Mouse (Mus musculus) forebrain, embryonic 12.5 days (tissue): ENCODE measurements around the gene Lyrm1. TPM values are rescaled to one million over a fixed set of nuclear protein-coding genes. Genes with fewer than 3 reads are reported as not detected.
A peak's percentile ranks its signal among the peaks of the same experiment; 100 is the strongest.

ENCODE experiments used
- ATAC-seq: fragments of 200-750 bp; cut with Nextera tagmentation; 2 replicates; pipeline ENCODE4 v1.8.0; 2017; ENCODE audit warnings: moderate TSS enrichment; ENCODE audit not compliant: low FRiP score
- H3K27ac ChIP-seq: fragments of 300-500 bp; sonication (generic); 2 replicates; pipeline ENCODE4 v1.5.1; 2016; ENCODE audit warnings: mild to moderate bottlenecking
- H3K27me3 ChIP-seq: fragments of 300-500 bp; sonication (generic); 2 replicates; pipeline ENCODE4 v1.6.1; 2016; ENCODE audit warnings: mild to moderate bottlenecking
- H3K36me3 ChIP-seq: fragments of 300-500 bp; sonication (generic); replicated peaks from 2 replicates; pipeline ENCODE4 v1.6.1; 2016; ENCODE audit warnings: mild to moderate bottlenecking
- H3K4me1 ChIP-seq: fragments of 300-500 bp; sonication (generic); 2 replicates; pipeline ENCODE4 v1.6.1; 2016
- H3K4me2 ChIP-seq: fragments of 300-500 bp; sonication (generic); 2 replicates; pipeline ENCODE4 v1.6.1; 2016; ENCODE audit warnings: mild to moderate bottlenecking, moderate library complexity
- H3K4me3 ChIP-seq: fragments of 300-500 bp; sonication (generic); replicated peaks from 2 replicates; pipeline ENCODE4 v1.5.1; 2016; ENCODE audit warnings: mild to moderate bottlenecking
- H3K9ac ChIP-seq: fragments of 300-500 bp; sonication (generic); 2 replicates; pipeline ENCODE4 v1.6.1; 2016; ENCODE audit warnings: mild to moderate bottlenecking
- H3K9me3 ChIP-seq: fragments of 300-500 bp; sonication (generic); 2 replicates; pipeline ENCODE4 v1.6.1; 2016
- WGBS: fragments of 180-500 bp; shearing (Covaris S2); methylation state at CpG from one replicate; pipeline ENCODE4 v1.1.7; 2016; 5-methylcytosine and 5-hydroxymethylcytosine counted together
- polyA plus RNA-seq: library from polyadenylated mRNA; unstranded; fragments of >200 nt; fragmentation: Nextera tagmentation; extraction: Ambion mirVana; gene quantifications from 2 replicates; pipeline ENCODE4 v1.2.1, GENCODE M21; 2016

The Lyrm1 gene
- 11.2 and 12.6 TPM in 2 replicates for polyA plus RNA-seq

DNA sequence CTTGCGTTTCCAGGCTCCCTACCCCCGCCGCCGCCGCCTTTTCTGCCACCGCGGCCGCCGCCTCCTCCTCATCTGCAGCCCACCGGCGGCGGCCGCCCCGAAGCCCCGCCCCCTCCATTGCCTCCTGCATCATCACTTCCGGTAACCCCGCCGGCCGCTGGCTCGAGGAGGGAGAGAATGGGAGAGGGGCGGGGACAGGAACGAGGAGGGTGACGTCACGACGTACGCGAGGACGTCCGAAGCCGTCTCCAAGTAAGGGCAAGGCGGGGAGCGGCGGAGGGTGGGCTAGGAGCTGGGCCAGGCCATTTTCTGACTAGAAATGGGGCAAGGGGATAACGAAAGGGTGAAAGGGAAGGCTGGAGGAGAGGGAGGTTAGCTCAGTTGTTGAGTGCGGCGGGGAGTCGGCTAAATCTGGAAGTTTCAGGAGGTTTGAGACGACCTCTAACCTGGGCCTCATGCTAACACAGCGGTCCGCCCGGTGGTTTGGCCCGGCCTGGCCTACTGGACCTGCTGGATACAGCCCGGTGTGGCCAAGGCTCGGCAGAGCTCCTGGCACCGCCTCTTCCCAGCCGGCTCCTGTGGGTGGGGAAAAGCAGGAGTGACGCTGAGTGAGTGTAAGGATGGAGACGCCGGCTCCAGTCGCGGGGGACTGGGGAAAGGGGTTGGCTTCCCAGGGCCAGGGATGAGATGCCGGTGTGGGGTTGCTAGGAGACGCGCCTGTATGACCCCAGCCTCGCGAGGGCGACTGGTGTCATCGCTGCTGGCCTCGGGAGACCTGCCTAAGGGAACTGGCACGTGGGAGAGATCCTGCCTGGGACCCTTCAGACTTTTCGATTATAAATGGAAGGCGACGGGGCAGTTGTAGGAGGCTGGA is at the start of gene Lyrm1, which contains the start of gene Dcun1d3:
Lyrm1 (plus strand) TSS at position 223 of the 874 bp plus-strand sequence.
Dcun1d3 (minus strand) TSS at position 660 of the 874 bp plus-strand sequence.
- ATAC-seq = peak; percentile 98
- Histone ChIP-seq H3K27ac (peak within 1 kb of the TSS; percentile 96), H3K27me3 (no peaks in the 10 kb centered on the region), H3K4me1 (peaks cover 27% of the 10 kb centered on the region), H3K9ac (peak within 1 kb of the TSS; percentile 80), H3K4me2 (peak within 1 kb of the TSS; percentile 76), H3K36me3 (no peaks in the 10 kb centered on the region), H3K4me3 (peak within 1 kb of the TSS; percentile 72), H3K9me3 (no peaks in the 10 kb centered on the region)
- under 1% methylated on average over 63 of the region's 63 CpGs for WGBS

DNA sequence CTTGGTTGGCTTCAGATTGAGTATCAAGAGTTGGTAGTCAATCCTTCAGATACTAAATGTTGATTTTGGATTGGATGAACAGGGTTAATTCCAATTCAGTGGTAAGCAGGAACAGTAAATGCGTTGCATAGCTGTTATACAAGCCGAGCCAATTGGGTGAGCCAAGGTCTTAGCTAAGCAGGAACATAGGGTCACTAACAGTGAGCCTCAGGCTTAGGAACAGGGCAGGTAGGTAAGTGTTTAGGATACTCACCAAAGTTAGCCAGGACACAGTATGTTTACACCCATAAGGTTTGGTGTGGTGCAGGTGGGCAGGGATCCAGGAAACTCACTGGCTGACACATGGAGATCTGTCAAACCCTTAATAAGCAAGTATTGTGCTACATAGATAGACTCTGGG is 48.3 kb upstream of the Lyrm1 start:
- WGBS = 94% methylated on average over 2 of the region's 2 CpGs
- Histone ChIP-seq H3K9me3 (no peaks in the 10 kb centered on the region), H3K27ac (no peak overlapping the region), H3K4me3 (no peak overlapping the region), H3K9ac (no peak overlapping the region), H3K4me1 (no peaks in the 10 kb centered on the region), H3K36me3 (no peaks in the 10 kb centered on the region; the same call in 1 of the 2 replicates), H3K4me2 (no peak overlapping the region), H3K27me3 (no peaks in the 10 kb centered on the region)
- ATAC-seq = no peak

DNA sequence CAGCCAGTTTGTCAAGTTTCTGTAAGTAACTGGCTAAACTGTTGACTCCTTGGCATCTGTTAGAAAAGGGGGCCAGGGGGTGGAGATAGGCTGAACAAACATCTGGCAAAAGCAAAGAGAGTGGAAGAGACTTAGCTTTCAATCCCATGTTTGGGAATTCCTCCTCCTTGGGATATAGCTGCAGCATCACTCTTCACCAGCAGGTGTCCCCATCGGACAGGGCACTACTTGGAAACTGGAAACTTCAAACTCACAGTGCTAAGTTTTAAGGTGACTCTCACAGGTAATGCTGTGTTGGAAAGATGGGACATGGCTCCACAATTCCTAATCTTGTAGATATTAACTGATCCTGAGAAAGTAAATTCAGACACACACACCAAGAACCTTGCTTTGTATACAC is 46.6 kb upstream of the Lyrm1 start:
- H3K27ac ChIP-seq = no peak overlapping the region
- 0 out of 2 replicates have a peak, but pooled peaks have one; percentile 46 for ATAC-seq
- no peaks in the 10 kb centered on the region for H3K9me3 ChIP-seq
- H3K4me2 ChIP-seq = no peak overlapping the region
- no peak overlapping the region for H3K4me3 ChIP-seq
- no peak overlapping the region for H3K9ac ChIP-seq
- WGBS = 0% methylated on average over 1 of the region's 1 CpGs
- H3K36me3 ChIP-seq = peaks cover 4% of the 10 kb centered on the region; the same call in 1 of the 2 replicates
- no peaks in the 10 kb centered on the region for H3K27me3 ChIP-seq
- no peaks in the 10 kb centered on the region for H3K4me1 ChIP-seq

DNA sequence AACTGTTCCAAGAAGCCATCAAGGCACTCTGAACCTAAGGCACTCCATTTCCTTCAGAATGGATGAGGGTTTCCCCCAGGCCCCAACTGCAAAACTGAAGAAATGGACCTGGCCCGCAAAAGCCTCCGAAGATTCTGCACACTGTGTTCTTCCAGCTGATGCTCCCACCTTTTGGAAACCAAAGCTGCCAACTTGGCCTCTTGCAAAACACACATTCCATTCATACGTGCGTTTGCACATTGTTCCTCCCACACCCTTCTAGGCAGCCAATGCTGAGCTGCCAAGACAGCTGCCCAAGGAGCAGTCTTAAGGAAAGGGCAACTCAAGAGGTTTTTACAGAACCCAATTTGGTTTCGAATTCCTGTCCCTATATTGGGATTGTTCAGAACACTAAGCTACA is 44.9 kb upstream of the Lyrm1 start:
- H3K9me3 ChIP-seq = no peaks in the 10 kb centered on the region
- H3K27me3 ChIP-seq = no peaks in the 10 kb centered on the region
- 86% methylated on average over 5 of the region's 5 CpGs for WGBS
- no peak overlapping the region for H3K4me3 ChIP-seq
- no peak overlapping the region for H3K4me2 ChIP-seq
- no peak overlapping the region for H3K9ac ChIP-seq
- H3K4me1 ChIP-seq = no peaks in the 10 kb centered on the region
- H3K36me3 ChIP-seq = peaks cover 4% of the 10 kb centered on the region; the same call in 1 of the 2 replicates
- no peak overlapping the region for H3K27ac ChIP-seq
- no peak for ATAC-seq

DNA sequence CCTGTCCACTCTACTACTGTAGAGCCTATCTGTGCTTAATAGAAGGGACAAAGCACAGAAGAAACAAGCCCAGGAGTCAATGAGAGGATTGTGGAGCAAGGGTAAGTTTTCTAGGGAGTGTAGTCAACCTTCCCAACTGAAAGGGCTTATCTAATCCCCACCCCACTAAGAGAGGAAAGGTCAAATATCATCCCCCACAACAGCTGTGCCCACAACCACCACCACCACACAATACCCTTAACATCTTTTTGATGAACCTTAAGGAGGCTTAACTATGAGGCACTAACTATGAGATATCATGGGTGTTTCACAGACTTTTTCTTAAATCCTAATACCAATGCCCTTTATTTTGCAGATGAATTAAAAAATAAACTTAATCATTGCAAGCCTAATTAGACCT is 43.2 kb upstream of the Lyrm1 start:
- Histone ChIP-seq H3K36me3 (peaks cover 7% of the 10 kb centered on the region), H3K27ac (no peak overlapping the region), H3K4me1 (no peaks in the 10 kb centered on the region), H3K9ac (no peak overlapping the region), H3K9me3 (no peaks in the 10 kb centered on the region), H3K27me3 (no peaks in the 10 kb centered on the region), H3K4me3 (no peak overlapping the region), H3K4me2 (no peak overlapping the region)
- no peak for ATAC-seq

DNA sequence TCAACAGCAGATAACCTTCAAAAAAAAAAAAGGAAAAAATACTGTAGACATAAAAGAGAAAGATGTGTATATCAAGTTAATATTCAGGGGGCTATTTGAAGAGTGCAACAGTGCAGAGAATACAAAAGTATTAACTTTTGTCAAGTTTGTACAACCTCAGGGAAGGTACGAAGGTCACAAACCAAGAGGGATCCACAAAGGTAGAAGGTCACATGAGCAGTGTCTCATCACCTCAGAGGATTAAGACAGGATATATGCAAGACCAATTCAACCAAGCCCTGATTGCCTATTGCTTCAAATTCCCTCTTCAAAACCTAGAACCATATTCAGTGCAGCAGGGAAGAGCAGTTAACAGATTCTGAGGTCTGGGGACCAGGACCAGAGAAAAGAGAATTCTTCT is 42.5 kb upstream of the Lyrm1 start:
- Histone ChIP-seq H3K9me3 (no peaks in the 10 kb centered on the region), H3K4me3 (no peak overlapping the region), H3K27ac (no peak overlapping the region), H3K9ac (no peak overlapping the region), H3K36me3 (peaks cover 13% of the 10 kb centered on the region), H3K4me1 (no peaks in the 10 kb centered on the region), H3K27me3 (no peaks in the 10 kb centered on the region), H3K4me2 (no peak overlapping the region)
- no peak for ATAC-seq
- 90% methylated on average over 1 of the region's 1 CpGs for WGBS

DNA sequence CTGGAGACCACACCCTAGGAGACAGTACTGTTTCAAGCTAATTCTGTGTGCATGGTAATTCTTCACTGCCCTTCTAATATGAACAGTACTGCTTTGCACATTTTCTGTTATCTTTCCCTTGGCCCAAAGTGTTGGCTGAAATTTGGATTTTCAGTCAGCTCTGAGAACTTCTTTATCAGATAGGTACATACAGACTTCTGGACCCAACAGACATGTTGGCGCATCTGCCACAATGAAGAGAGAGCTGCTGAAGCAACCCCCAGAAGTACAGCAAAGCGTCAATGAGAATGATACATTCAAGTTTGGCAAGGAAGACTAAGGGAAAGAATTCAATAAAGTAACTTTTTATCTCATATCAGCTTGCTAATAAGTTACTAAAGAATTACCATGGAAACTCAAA is 41.3 kb upstream of the Lyrm1 start:
- ATAC-seq = no peak

DNA sequence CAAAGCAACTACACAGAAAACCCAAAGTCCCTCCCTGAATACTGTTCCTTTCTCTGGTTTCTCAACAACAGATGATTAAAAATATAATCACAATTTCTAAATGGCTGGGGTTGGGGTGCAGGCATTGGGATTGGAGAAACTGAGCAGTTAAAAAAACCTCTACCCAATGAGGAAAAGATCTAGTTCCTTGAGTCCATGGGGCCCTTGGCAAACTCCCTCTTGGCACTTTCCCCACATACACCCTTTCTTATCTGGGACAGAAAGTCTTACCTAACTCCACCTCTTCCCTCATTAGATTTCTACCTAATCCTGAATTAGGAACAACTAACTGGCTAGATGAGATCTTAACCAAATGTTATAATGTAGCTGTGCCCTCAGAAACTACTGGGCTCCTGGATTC is 40.6 kb upstream of the Lyrm1 start:
- H3K4me3 ChIP-seq = no peak overlapping the region
- no peaks in the 10 kb centered on the region for H3K27me3 ChIP-seq
- peaks cover 17% of the 10 kb centered on the region for H3K36me3 ChIP-seq
- no peak overlapping the region for H3K27ac ChIP-seq
- H3K9me3 ChIP-seq = no peaks in the 10 kb centered on the region
- H3K4me2 ChIP-seq = no peak overlapping the region
- no peak overlapping the region for H3K9ac ChIP-seq
- no peaks in the 10 kb centered on the region; the same call in 1 of the 2 replicates for H3K4me1 ChIP-seq
- no peak for ATAC-seq

More for the DNA sequence above, 41.3 kb upstream of the Lyrm1 start:
- peaks cover 17% of the 10 kb centered on the region for H3K36me3 ChIP-seq
- H3K9ac ChIP-seq = no peak overlapping the region
- H3K27ac ChIP-seq = no peak overlapping the region
- no peak overlapping the region for H3K4me3 ChIP-seq
- H3K27me3 ChIP-seq = no peaks in the 10 kb centered on the region
- H3K9me3 ChIP-seq = no peaks in the 10 kb centered on the region
- 96% methylated on average over 2 of the region's 2 CpGs for WGBS
- no peaks in the 10 kb centered on the region for H3K4me1 ChIP-seq
- H3K4me2 ChIP-seq = no peak overlapping the region

DNA sequence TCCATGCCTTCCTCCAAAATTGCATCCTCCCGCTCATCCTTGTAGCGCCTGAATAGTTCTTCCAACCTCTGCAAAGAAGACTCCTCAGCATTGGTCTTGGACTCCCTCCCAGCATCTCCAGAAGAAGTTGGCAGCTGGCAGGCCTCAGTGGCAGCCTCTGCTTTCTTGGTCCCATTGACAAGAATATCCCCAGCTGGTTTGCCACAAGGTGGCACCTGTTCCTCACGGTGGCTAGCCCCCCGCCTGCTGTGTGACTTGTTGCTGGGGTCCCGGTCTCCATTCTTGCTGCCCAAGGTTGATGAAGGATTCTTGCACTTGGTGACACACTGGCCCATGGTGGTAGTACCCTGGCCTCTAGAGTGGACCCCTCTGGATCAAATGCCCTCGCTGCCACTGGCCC is 36.2 kb upstream of the Lyrm1 start:
- Histone ChIP-seq H3K9ac (no peak overlapping the region), H3K4me2 (no peak overlapping the region), H3K4me1 (peaks cover 16% of the 10 kb centered on the region), H3K27me3 (no peaks in the 10 kb centered on the region), H3K4me3 (no peak overlapping the region), H3K9me3 (no peaks in the 10 kb centered on the region), H3K27ac (no peak overlapping the region), H3K36me3 (peaks cover 13% of the 10 kb centered on the region)
- WGBS = 82% methylated on average over 6 of the region's 6 CpGs
- no peak for ATAC-seq

DNA sequence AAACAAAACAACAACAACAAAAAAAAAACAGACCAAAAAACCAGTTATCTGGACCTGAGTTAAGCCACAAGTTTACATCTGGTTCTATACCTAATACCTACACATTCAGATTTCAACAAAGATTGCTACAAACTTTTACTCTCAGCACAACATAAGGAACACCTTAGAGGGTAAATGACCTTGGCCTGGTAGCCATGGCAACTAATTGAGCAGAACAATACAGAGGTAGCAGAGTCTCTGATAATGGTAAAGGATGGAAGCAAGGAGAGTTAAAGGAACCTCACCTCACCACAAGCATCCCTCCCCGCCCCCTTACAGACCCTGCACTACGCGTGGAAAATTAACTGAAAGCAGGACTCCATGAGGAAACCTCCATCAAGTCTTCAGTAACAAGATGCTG is 35.5 kb upstream of the Lyrm1 start:
- Histone ChIP-seq H3K27me3 (no peaks in the 10 kb centered on the region), H3K27ac (no peak overlapping the region), H3K4me3 (no peak overlapping the region), H3K4me2 (no peak overlapping the region), H3K9ac (no peak overlapping the region), H3K36me3 (peaks cover 13% of the 10 kb centered on the region), H3K4me1 (peaks cover 16% of the 10 kb centered on the region), H3K9me3 (no peaks in the 10 kb centered on the region)
- 85% methylated on average over 3 of the region's 3 CpGs for WGBS
- no peak for ATAC-seq

DNA sequence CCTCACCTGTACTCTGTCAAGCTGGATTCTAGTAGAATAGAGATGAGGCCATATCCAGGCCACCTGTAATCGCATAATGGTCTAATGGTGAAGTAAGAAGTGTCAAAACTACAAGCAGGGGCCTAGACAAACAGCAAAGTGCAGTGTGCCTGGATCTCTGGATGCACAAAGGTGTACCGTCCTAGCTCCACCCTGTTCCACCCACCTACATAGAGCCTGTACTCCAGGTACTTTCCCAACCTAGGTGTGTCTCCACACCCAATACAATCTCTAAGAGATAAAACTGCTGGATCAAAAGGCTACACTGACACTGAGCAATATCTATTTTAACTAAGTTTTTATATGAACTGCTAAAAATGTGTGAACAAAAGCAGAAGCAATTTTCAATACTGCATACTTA is 35.1 kb upstream of the Lyrm1 start:
- Histone ChIP-seq H3K9me3 (no peaks in the 10 kb centered on the region), H3K4me2 (no peak overlapping the region), H3K4me1 (peaks cover 16% of the 10 kb centered on the region), H3K27ac (no peak overlapping the region), H3K4me3 (no peak overlapping the region), H3K27me3 (no peaks in the 10 kb centered on the region), H3K9ac (no peak overlapping the region), H3K36me3 (peaks cover 13% of the 10 kb centered on the region)
- WGBS = 86% methylated on average over 2 of the region's 2 CpGs
- ATAC-seq = no peak

DNA sequence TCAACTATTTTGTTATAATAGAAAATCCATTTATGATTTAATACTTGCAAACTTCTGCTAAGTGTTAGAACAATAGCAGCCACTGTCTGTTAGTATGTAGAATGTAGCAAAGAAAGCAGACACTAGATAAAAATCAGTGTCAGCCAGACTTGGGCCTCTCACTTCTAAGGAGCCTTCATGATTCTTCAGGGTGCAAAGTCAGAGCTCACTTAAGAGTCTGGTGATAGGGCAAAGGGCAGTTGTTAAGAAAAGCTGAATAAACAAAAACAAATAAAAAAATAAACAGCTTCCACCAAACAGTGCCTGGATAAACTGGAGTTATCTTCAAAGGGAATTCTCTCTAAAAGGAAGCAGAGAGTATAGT is 34.7 kb upstream of the Lyrm1 start:
- no peak overlapping the region for H3K9ac ChIP-seq
- no peak for ATAC-seq
- no peak overlapping the region for H3K4me3 ChIP-seq
- H3K9me3 ChIP-seq = no peaks in the 10 kb centered on the region
- peak overlapping the region; percentile 71; the same call in 1 of the 2 replicates for H3K27ac ChIP-seq
- no peaks in the 10 kb centered on the region for H3K27me3 ChIP-seq
- peaks cover 16% of the 10 kb centered on the region for H3K4me1 ChIP-seq
- peaks cover 13% of the 10 kb centered on the region for H3K36me3 ChIP-seq
- H3K4me2 ChIP-seq = no peak overlapping the region
